Mouse (Mus musculus): ENCODE results near the gene Plxdc1.

The Plxdc1 gene

DNA sequence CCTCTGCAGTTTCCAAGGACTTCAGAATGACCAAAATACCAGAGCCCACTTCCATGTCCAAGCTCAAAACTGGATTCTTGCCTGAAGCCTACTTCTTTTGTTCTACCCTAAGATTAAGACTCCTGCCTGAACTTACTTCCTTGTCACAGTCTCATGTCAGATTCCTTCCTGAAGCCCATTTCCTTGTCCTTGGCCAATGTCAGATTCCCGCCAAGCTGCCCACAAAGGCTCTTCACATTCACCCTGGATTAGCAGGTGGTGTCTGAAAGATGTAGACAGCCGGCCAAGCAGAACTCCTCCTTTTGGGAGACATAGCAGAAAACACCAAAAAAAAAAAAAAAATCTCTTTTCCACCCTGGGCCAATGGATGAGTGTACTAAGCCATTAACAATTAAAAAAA, 70.8 kb downstream of the Plxdc1 start:
- DNase-seq (ENCODE audit: low read depth, low spot score) = no peak

DNA sequence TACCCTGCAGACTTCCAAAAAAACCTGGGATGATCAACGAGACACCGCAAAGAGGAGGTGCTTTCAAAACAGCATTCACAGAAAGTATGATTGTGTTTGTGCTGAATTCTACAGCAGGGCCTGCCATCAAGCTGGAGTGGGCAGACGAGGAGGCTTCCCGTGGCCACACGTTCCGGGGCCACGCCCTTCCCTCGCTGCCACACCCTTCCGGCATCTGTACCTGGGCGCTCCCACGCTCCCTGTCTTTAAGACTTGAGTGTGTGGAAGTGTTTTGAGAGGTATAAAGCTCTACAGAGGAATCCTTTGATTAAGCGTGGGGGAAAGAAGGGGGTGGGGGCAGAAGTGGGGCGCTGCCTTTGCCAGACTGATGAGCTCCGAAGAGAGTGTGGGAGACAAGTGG, 73.1 kb downstream of the Plxdc1 start:
- no peak for DNase-seq (ENCODE audit: low read depth, low spot score)

- DNase-seq (ENCODE audit: low read depth, low spot score) = no peak
Measured at GRCm38 (mm10) chr11:97908634-97909348, 77.5 kb downstream of the Plxdc1 start.

DNA sequence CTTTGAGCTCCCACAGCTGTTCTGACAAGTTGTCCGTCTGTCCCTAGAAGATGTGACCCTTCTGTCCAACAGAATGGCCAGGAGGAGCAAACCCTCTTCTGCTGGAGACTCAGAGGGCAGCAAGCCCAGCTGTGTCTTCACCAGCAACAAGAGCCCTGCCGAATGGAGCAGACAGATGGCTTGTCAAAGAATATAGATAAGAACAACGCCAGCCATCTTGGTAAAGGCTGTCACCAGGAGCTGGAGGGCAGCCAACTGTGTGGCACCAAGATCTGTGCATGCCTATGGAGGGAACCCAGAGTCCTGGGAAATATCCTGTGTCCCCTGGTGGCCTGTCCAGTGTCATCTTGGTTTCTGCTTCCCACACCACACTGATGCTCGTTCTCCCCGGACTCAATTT, 78.3 kb downstream of the Plxdc1 start:
- DNase-seq (ENCODE audit: low read depth, low spot score) = no peak

DNA sequence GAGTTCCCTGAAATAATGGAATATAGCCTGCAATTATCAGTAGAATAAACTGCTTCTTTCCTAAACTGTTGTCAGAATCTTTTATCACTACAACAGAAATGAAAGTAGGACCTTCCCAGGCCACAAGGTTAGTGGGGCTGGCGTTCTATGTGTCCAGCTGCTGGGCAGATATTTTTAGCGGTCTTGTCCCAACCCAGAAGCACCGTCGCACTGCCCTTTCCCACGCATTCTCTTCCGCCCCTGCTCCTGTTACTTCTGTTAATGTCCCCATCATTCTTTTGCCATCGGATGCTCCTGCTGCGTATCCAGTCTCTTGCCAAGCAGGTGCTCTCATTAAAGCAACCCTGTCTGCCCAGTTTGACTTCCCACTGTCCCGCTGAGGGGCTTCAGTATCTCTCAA, 79.3 kb downstream of the Plxdc1 start:
- no peak for DNase-seq (ENCODE audit: low read depth, low spot score)

DNA sequence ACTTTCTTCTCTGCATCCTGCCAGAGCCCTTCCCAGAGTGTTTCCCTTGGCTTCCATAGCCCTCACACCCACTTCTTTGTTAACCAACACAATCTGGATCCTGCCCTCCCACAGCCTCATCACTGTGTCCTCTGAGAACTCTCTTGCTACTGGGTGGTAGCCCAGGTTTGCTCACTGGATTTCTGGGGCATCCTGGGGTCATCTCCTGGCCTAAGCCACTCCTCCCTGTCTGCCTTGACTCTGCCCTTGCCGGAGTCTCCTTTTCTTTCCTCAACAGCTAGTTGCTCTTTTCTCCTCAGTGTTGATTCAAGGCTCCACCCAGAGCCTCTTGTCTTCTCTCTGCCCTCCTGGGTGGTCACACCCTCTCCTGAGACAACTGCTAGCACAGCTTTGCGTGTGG, 80.3 kb downstream of the Plxdc1 start:
- DNase-seq (ENCODE audit: low read depth, low spot score) = no peak

GRCm38 (mm10) chr11:97905540-97905939, 80.7 kb downstream of the Plxdc1 start:
- DNase-seq (ENCODE audit: low read depth, low spot score) = no peak

DNA sequence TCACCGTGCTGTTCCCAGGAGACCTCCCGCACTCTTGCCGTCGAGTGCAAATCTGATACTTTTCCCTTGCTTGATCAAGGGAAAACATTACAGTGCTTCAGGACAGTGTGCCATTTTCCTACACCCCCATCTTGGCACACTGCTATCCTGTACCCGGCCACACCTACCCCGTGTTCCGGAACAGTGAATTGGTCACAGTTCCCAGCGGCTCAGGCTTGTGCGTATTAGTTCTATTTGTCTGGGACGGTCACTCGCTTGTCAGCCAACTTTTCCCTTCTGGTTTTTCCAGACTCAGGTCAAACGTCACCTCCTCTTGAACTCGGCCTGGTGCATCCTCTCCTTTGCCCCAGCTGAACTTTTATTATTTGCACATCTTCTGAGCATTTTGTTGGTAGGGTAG, 81.4 kb downstream of the Plxdc1 start:
- DNase-seq (ENCODE audit: low read depth, low spot score) = no peak

GRCm38 (mm10) chr11:97901806-97902205, 84.4 kb downstream of the Plxdc1 start:
- DNase-seq (ENCODE audit: low read depth, low spot score) = peak; percentile 62

DNA sequence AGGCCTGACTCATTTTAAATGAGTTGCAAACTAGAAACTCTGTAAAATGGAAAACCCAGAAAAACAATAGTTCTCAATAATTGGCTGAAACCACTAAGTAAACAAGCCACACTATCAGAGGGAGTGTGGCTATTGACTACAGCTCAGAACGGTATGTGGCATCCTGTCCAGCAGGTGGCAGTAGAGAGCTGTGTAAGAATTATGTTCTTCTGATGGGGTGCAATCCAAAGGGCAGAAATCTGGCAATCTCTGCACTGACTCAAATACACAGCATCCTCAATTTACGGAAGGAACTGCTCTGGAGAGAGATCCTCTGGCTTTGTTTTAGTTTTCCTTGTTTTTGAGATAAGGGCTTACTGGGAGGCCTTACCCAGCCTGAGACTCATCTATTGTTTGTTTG, 86.4 kb downstream of the Plxdc1 start:
- peak; percentile 95 for DNase-seq (ENCODE audit: low read depth, low spot score)

DNA sequence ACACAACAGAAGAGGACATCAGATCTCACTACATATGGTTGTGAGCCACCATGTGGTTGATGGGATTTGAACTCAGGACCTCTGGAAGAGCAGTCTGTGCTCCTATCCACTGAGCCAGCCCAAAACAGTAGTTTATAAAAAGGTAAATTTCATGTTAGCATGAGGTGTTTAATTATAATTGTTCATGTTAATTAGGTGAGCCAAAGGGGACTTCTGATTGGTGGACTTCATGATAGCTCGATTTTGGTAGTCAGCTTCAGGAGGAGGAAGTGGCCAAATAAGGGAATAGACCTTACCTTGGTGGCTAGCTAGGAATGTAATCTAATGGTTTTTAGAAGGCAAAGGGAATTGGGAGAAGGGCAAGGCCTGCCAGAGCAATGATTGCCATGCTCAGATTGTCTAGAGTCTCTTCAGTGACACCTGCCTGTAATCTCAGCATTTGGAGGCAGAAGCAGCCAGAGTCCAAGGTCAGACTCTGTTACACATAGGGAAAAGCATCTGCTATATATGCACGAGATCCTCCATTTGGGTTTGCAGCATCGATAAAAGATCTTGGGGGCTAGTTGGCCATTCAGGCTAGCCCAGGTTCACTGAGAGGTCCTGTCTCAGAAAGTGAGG, 88.6 kb downstream of the Plxdc1 start:
- DNase-seq (ENCODE audit: low read depth, low spot score) = no peak

DNA sequence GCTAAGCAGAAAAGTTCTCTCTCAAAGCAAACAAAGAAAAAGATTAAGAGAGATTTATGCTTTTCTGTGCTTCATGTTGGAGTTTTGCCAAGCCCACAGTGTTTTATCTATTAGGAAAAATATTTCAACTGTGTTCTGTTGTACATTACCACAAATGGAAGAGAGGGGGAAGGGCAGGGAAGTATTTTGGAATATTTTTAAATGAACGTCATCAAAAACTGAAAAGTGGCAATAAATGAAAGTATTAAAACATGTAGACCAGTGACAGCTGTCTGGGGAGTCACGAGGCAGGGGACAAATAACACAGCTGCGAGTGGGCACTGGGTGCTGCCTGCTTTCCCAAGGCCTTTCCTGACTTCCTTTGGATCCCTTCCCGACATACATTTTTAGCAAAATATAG, 89.6 kb downstream of the Plxdc1 start:
- no peak for DNase-seq (ENCODE audit: low read depth, low spot score)

GRCm38 (mm10) chr11:97891821-97892220, 94.4 kb downstream of the Plxdc1 start:
- no peak for DNase-seq (ENCODE audit: low read depth, low spot score)

DNA sequence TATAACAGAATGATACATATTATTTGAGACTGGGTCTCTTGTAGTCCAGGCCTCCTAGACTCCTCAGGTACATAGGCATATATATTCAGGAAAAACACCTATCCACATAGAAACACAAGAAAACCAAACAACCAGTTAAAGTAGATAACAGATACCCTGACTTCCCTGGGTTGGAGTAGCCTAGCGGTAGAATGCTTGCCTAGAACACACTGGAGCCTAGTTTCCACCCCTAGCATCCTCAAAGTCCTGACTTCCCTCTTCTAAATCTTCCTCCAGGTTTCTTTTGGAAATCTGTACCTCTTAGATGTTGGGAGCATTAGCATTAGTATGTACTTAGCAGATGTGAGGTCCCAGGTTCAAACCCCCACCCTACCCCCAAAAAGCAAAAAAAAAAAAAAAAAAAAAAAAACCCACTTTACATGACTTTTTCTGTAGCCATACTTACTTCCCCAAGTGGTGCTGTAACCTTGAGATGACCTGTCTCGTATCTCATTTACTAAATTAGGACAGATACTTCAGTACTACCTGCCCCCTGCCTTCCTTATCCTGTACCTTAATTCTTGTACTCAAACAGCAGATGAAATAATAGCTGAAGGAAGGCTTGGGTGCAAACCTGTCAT, 100.8 kb downstream of the Plxdc1 start:
- DNase-seq (ENCODE audit: low read depth, low spot score) = no peak

DNA sequence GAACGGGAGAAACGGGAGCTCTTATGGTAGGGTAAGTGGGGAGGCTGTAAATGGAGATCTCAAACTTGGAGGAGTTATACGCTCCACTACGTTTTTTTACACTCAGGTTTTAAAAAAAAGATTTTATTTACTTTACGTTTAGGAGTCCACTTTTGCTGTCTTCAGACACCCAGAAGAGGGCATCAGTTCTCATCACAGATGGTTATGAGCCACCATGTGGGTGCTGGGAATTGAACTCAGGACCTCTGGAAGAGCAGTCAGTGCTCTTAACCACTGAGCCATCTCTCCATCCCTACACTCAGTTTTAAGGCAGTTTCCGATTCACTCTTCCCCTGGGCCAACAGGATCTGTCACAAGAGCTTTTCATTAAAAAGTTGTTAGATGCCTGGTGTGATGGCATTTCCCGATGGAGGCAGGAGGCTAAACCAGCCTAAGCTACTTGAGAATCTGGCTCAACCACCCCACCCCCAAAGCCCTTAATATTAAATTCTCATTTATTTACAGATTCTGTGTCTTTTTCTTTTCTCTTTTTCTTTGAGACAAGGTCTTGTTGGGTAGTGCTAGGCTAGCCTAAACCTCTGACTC, 101.6 kb downstream of the Plxdc1 start:
- no peak for DNase-seq (ENCODE audit: low read depth, low spot score)

GRCm38 (mm10) chr11:97883918-97884600, 102.2 kb downstream of the Plxdc1 start, which contains the start of gene Fbxo47:
Gene Fbxo47 (minus strand): TSS chr11:97884154.
- peak; percentile 99 for DNase-seq (ENCODE audit: low read depth, low spot score)

GRCm38 (mm10) chr11:97883542-97883917, 102.7 kb downstream of the Plxdc1 start:
- no peak for DNase-seq (ENCODE audit: low read depth, low spot score)

DNA sequence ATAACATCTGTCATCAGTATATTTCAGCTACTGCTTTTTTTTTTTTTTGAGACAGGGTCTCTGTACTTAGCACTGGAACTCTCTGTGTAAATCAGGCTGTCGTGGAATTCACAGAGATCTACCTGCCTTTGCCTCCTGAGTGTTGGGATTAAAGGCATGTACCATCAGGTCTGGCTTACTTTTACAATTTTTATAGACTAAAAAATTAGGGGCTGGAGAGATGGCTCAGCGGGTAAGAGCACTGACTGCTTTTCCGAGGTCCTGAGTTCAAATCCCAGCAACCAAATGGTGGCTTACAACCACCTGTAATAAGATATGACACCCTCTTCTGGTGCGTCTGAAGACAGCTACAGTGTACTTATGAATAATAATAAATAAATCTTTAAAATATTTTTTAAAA, 105.9 kb downstream of the Plxdc1 start:
- no peak for DNase-seq (ENCODE audit: low read depth, low spot score)

DNA sequence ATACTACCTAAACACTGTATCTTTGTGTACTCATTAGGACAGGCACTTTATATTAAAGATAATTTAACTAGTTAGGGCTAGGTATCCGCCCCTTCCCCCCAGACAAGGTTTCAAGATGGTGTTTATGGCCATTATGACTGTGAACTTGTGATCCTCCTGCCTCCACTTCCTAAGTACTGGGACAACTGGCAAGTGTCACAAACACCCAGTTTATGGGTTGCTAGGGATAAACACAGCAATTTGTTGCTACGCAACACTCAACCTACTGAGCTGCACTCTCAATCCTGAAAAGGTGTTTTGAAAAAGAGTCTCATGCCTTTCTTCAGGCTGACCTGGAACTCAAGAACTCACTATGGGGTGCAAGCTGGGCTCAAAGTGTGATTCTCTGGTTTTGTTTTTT, 108.9 kb downstream of the Plxdc1 start:
- DNase-seq (ENCODE audit: low read depth, low spot score) = no peak

DNA sequence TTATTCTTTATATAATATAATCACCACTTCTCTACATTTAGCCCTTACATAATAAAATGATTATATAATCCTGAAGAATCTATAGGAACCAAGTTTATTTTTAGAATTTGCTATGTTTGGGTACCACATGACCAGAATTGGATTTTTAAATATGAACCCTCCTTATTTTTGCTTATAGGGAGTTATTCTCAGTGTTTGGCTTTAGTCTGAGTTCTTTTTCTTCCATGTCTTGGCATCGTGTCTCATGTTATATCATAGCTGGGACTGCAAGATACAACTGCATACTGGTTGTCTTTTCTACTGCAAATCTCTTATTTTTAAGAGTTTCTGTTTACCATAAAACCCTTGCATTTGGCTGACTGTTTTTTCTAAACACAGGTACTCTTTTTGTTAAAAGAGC, 111.8 kb downstream of the Plxdc1 start:
- DNase-seq (ENCODE audit: low read depth, low spot score) = no peak

All from 3T3-L1 (cell line).